ENCODE assay signal across 22 mouse cellular contexts in the genomic region with DNA sequence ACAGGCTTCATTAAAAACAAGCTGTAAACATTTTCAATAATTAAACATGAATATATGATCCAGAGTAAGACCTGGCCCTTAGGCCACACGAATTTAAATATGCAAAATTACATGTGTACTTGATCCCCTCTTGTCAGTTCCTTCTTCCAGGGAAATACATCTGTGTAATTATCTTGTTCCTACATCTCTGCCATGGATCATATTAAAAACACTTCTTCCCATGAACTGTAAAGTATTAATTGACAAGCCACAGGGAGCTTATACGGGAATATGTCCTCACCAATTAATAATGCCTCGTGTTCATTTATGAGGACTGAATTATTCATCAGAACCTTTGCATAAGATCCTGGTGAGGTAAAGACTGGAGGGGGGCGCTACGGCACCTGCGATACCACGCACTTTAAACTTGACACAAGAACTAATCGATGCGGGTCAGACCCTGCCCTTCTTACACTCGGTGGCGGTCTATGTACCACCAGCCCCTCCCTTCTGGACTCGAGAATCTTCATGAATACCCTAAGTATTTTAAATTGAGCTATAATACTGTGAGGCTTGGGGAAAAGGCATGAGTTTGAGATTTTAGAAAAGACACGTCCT.
"Had no signal": no experiment of that assay in that cellular context is flagged by ENCODE, and none has a peak within 500 bp of the region (broad histone marks: within the 10 kb centered on the region; RNA-seq: fewer than 3 reads in every experiment).

No protein-coding gene starts in this region.

- H3K9ac ChIP-seq: heart, embryonic 12.5 days; hindbrain, embryonic 15.5 days; intestine, embryonic 15.5 days; limb, embryonic 13.5 days; limb, embryonic 15.5 days had no signal

- H3K4me2 ChIP-seq: heart, embryonic 12.5 days; hindbrain, embryonic 15.5 days; intestine, embryonic 15.5 days; limb, embryonic 13.5 days; limb, embryonic 15.5 days had no signal

- H3K36me3 ChIP-seq: intestine, embryonic 15.5 days had no signal

- H3K27ac ChIP-seq: gastrocnemius, adult 2 months; heart, embryonic 10.5 days; hindbrain, embryonic 10.5 days; hindbrain, embryonic 15.5 days; intestine, embryonic 15.5 days; layer of hippocampus, adult 2 months; limb, embryonic 13.5 days; limb, embryonic 15.5 days had no signal

- ATAC-seq: inflammation-experienced regulatory T-cells, adult 6 months; intestine, embryonic 15.5 days; intestine, postnatal 0 days had no signal

- H3K4me1 ChIP-seq: heart, embryonic 10.5 days; heart, embryonic 12.5 days; hindbrain, embryonic 10.5 days; hindbrain, embryonic 15.5 days; intestine, embryonic 15.5 days; limb, embryonic 13.5 days; limb, embryonic 15.5 days had no signal

- DNase-seq: gastrocnemius, adult 2 months; gastrocnemius, postnatal 10 days; gastrocnemius, postnatal 25 days; heart, adult 18-20 months; heart, postnatal 10 days; heart, postnatal 4 days; kidney, adult 18-20 months; kidney, adult 8-10 months; kidney, postnatal 10 days; kidney, postnatal 25 days; kidney, postnatal 4 days; left cerebral cortex, postnatal 4 days had no signal

- H3K4me3 ChIP-seq: gastrocnemius, adult 2 months; heart, embryonic 10.5 days; heart, embryonic 12.5 days; hindbrain, embryonic 10.5 days; hindbrain, embryonic 15.5 days; intestine, embryonic 15.5 days; layer of hippocampus, adult 2 months; limb, embryonic 13.5 days; limb, embryonic 15.5 days had no signal

- H3K27me3 ChIP-seq: heart, embryonic 12.5 days; hindbrain, embryonic 15.5 days; intestine, embryonic 15.5 days; limb, embryonic 13.5 days; limb, embryonic 15.5 days had no signal

- H3K9me3 ChIP-seq: hindbrain, embryonic 15.5 days; intestine, embryonic 15.5 days had no signal
